Mouse (Mus musculus) kidney, adult 2 months (tissue): ENCODE measurements around the gene Dusp27. TPM values are rescaled to one million over a fixed set of nuclear protein-coding genes. Genes with fewer than 3 reads are reported as not detected.

Experiments used
- DNase-seq: peaks from one replicate; pipeline ENCODE4 v3.0.0; 2021
- H3K27ac ChIP-seq: fragments of 200-500 bp; 2 replicates; pipeline ENCODE4 v1.5.1; 2012; ENCODE audit warnings: low read depth, low read length, control low read depth, inconsistent platforms; ENCODE audit not compliant: insufficient read depth
- H3K27me3 ChIP-seq: fragments of 200-500 bp; replicated peaks from 2 replicates; pipeline ENCODE4 v1.6.1; 2012; ENCODE audit warnings: mild to moderate bottlenecking, moderate library complexity, low read length, inconsistent platforms; ENCODE audit not compliant: control insufficient read depth, insufficient read depth
- H3K36me3 ChIP-seq: fragments of 200-500 bp; 2 replicates; pipeline ENCODE4 v1.6.1; 2012; ENCODE audit warnings: mild to moderate bottlenecking, moderate library complexity, low read length, inconsistent platforms; ENCODE audit not compliant: control insufficient read depth, insufficient read depth
- H3K4me1 ChIP-seq: fragments of 200-500 bp; 2 replicates; pipeline ENCODE4 v1.6.1; 2011; ENCODE audit warnings: low read length; ENCODE audit not compliant: control insufficient read depth, insufficient read depth
- H3K4me3 ChIP-seq: fragments of 200-500 bp; 2 replicates; pipeline ENCODE4 v1.5.1; 2011; ENCODE audit warnings: mild to moderate bottlenecking, low read depth, low read length, control low read depth; ENCODE audit not compliant: insufficient read depth
- CTCF ChIP-seq: fragments of 200-500 bp; conservative IDR thresholded peaks from 2 replicates; pipeline ENCODE4 v1.5.1; 2011; ENCODE audit warnings: low read depth, mild to moderate bottlenecking, control low read depth, low read length, moderate library complexity, mixed read lengths; ENCODE audit not compliant: insufficient read depth, insufficient read length
- POLR2A ChIP-seq: fragments of 200-500 bp; IDR thresholded peaks from one replicate; pipeline ENCODE4 v1.6.1; 2011; ENCODE audit warnings: low read depth, low read length, control low read depth
- WGBS: fragments of 180-500 bp; shearing (Covaris S2); methylation state at CpG from one replicate; pipeline ENCODE4 v1.1.7; 2018; 5-methylcytosine and 5-hydroxymethylcytosine counted together
- polyA plus RNA-seq: library from polyadenylated mRNA; depleted of rRNA; stranded (reverse); fragments of >200 nt; gene quantifications from 2 replicates; pipeline ENCODE4 v1.2.3, GENCODE M21; 2012

Dusp27 gene
- polyA plus RNA-seq, 1 experiment, result 0.30 TPM

DNA sequence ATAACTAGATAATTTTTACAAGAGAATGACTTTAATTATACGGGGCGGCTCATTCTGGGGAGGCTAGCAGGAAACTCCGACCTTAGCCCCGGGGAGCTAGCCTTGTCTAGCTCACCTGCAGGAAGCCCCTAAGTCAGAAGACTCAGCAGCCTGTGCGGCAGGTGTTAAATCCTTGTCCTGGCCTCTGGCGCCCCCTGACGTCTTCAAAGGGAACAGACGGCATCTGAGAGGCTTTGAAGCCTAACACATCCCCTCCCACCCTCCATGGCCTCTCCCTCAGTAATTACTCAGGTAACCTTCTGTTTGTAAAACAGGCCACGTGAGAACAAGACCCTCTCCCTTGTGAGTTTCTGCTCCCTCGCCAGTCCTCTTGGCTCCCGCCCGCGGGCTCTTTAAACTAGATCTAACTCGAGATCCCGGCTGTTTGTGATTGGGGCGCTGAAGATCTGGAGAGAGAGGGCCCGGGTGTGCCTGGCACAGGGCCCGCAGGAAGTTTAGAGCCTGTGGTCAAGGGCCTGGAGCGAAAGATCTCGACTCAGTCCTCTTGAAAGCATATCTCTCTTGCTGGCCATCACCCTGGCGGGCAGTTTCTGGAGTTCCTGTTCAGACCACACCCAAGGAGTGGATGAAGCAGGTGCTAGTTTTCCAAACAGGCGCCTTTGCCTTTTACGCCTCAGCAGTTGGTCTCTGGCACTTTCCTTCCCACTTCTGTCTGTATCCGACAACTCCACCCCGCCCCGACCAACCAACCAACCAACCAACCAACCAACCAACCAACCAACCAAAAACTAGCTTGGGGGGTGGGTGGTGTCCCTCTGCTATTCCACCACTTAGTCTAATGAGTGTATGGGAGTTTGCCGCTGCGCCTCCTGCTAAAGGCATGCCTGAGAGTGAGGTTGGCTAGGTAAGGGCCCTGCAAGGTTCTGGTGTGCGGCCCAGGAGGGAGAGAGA lies 26.7 kb upstream of the Dusp27 start:
- Histone ChIP-seq H3K27ac (no peak overlapping the region), H3K4me1 (no peaks in the 10 kb centered on the region; the same call in 1 of the 2 replicates), H3K36me3 (no peaks in the 10 kb centered on the region), H3K27me3 (no peaks in the 10 kb centered on the region), H3K4me3 (no peak overlapping the region)
- DNase-seq, result peak; percentile 77
- TF ChIP-seq POLR2A (no peak), CTCF (peak; percentile 96)
- 10% methylated on average over 29 of the region's 29 CpGs for WGBS

DNA sequence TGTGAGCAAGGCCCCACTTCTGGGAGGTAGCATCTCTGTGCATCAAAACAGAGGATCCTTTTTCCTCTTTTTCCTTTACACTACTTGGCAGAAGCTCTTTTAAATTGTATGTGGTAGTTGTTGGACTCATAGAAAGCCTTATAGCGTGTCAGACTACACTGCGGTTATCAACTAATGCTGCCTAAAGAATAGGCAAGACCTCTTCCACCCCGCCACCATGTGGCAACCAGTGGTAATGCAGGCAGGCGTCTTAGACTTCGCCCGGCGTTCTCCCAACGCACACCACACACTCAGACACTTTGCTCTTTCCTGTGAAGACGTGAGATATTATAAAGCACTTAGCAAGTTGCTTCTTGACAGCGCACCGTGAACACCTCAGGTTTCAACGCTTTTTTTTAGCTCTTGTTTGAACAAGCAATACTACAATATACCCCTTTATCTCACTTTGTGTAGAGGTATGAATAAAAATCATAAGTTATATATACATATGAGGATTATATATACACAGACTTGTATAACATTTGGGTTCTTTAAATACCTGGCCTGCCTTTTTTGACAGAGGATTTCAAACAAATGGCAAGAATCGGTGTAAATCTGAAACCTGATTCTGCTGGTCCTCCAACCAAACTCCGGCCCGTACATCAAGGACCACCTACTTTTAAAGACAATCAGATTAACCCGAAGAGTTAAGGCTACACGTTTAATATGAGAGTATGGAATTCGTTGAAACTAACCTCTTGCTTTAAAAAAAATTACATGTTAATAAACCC lies 25.8 kb upstream of the Dusp27 start:
- Histone ChIP-seq H3K4me3 (no peak overlapping the region), H3K27me3 (no peaks in the 10 kb centered on the region), H3K36me3 (no peaks in the 10 kb centered on the region), H3K4me1 (no peaks in the 10 kb centered on the region; the same call in 1 of the 2 replicates), H3K27ac (no peak overlapping the region)
- DNase-seq, result peak; percentile 87
- WGBS, result 8% methylated on average over 18 of the region's 18 CpGs
- TF ChIP-seq POLR2A (no peak), CTCF (peak; percentile 94)

DNA sequence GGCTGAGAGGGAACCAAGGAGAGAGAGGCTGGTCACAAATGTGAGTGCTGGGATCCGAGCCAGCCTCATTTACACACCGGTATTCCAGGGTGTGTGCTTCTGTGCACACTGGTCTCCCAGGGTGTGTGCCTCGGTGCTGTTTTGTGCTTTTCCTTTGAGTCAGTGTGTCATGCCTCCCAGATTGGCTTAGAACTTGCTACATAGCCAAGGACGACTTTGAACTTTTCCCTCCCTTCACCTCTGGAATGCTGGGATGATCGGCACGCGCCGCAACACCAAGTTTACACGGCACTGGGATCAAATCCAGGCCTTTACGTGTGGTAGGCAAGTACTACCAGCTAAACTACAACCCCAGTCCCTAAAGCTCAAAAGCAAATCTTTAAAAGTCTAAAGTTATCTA lies 24.3 kb upstream of the Dusp27 start:
- TF ChIP-seq POLR2A, result no peak
- TF ChIP-seq CTCF, result no peak
- no peak overlapping the region for H3K27ac ChIP-seq
- H3K4me3 ChIP-seq, result no peak overlapping the region
- no peaks in the 10 kb centered on the region for H3K36me3 ChIP-seq
- DNase-seq, result no peak
- H3K27me3 ChIP-seq, result no peaks in the 10 kb centered on the region
- no peaks in the 10 kb centered on the region; the same call in 1 of the 2 replicates for H3K4me1 ChIP-seq
- WGBS, result 91% methylated on average over 10 of the region's 10 CpGs

- no peak overlapping the region for H3K4me3 ChIP-seq
- WGBS, result 51% methylated on average over 11 of the region's 11 CpGs
- no peaks in the 10 kb centered on the region; the same call in 1 of the 2 replicates for H3K4me1 ChIP-seq
- H3K36me3 ChIP-seq, result no peaks in the 10 kb centered on the region
- no peak for TF ChIP-seq POLR2A
- TF ChIP-seq CTCF, result no peak
- DNase-seq, result no peak
- no peak overlapping the region for H3K27ac ChIP-seq
- no peaks in the 10 kb centered on the region for H3K27me3 ChIP-seq
These were observed 23.6 kb upstream of the Dusp27 start for GRCm38 (mm10) chr1:166151341-166151740.

DNA sequence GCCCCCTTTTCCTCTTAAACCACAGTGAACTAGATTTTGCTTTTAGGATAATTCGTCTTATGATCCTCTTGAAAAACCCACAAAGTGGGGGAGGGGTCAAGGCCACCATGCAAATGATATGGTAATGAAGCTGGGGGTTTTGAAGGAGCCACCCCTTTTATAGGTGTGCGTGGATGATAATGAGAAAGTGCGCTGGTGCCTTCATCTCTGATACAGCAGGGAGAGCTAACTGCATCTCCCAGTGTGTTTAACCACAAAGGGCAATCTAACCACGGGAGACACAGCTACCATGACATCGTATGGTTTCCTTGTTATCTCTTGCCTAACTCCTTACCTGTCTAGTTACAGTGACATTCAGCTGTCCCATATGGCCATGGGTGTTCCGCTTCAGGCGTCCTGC lies 22.3 kb upstream of the Dusp27 start:
- Histone ChIP-seq H3K27me3 (no peaks in the 10 kb centered on the region), H3K36me3 (no peaks in the 10 kb centered on the region), H3K27ac (no peak overlapping the region), H3K4me1 (no peaks in the 10 kb centered on the region; the same call in 1 of the 2 replicates), H3K4me3 (no peak overlapping the region)
- no peak for DNase-seq
- no peak for TF ChIP-seq CTCF
- TF ChIP-seq POLR2A, result no peak
- 83% methylated on average over 7 of the region's 7 CpGs for WGBS

- no peaks in the 10 kb centered on the region for H3K36me3 ChIP-seq
- H3K4me1 ChIP-seq, result no peaks in the 10 kb centered on the region; the same call in 1 of the 2 replicates
- no peak overlapping the region for H3K4me3 ChIP-seq
- no peak for TF ChIP-seq CTCF
- no peak for TF ChIP-seq POLR2A
- no peak for DNase-seq
- no peak overlapping the region for H3K27ac ChIP-seq
- no peaks in the 10 kb centered on the region for H3K27me3 ChIP-seq
- WGBS, result 85% methylated on average over 4 of the region's 4 CpGs
These were observed 21.7 kb upstream of the Dusp27 start for GRCm38 (mm10) chr1:166149441-166149840.

GRCm38 (mm10) chr1:166147657-166148056 lies 19.9 kb upstream of the Dusp27 start:
- WGBS, result 76% methylated on average over 3 of the region's 3 CpGs
- H3K4me1 ChIP-seq, result no peaks in the 10 kb centered on the region
- no peak for DNase-seq

More at GRCm38 (mm10) chr1:166147657-166148056, 19.9 kb upstream of the Dusp27 start:
- no peak for TF ChIP-seq POLR2A
- no peak for TF ChIP-seq CTCF
- no peak overlapping the region for H3K27ac ChIP-seq
- no peak overlapping the region for H3K4me3 ChIP-seq
- H3K36me3 ChIP-seq, result no peaks in the 10 kb centered on the region
- no peaks in the 10 kb centered on the region for H3K27me3 ChIP-seq
